Comparison of ENCODE assay signal across 17 mouse cellular contexts in genomic region chr5:67609520-67609837, GRCm38 (mm10). TPM values are rescaled to one million over a fixed set of nuclear protein-coding genes. Genes with fewer than 3 reads are reported as not detected.
DNase-seq lines count a peak whose midpoint lies in the region; ATAC-seq and TF ChIP-seq lines count a peak whose summit lies in the region.
"Had no signal": no experiment of that assay in that cellular context is flagged by ENCODE, and none has a peak within 500 bp of the region (broad histone marks: within the 10 kb centered on the region; RNA-seq: fewer than 3 reads in every experiment).

No protein-coding gene starts in this region.

- peaks cover 86% of the 10 kb centered on the region for H3K27me3 ChIP-seq in heart, embryonic 13.5 days (replicated peaks)
- H3K27me3 ChIP-seq in midbrain, embryonic 10.5 days (ENCODE audit: low read depth, poor library complexity, severe bottlenecking): peaks cover 100% of the 10 kb centered on the region
- peaks cover 70% of the 10 kb centered on the region for H3K27me3 ChIP-seq in midbrain, embryonic 15.5 days (replicated peaks)
- H3K27me3 ChIP-seq in intestine, embryonic 15.5 days (replicated peaks): peaks cover 51% of the 10 kb centered on the region
- H3K27me3 ChIP-seq in neural tube, embryonic 15.5 days (replicated peaks): peaks cover 53% of the 10 kb centered on the region
- peaks cover 13% of the 10 kb centered on the region; the same call in 1 of the 2 replicates for H3K27me3 ChIP-seq in cerebellum, adult 2 months (ENCODE audit: control insufficient read depth, insufficient read depth, low read length)

- no peak for TF ChIP-seq CTCF in cerebellum, adult 2 months (IDR thresholded peaks at IDR 0.05; ENCODE audit: borderline replicate concordance, insufficient read depth, low read depth, low read length)

- TF ChIP-seq POLR2A in cerebellum, adult 2 months (IDR thresholded peaks at IDR 0.05; ENCODE audit: borderline replicate concordance, insufficient read depth, low read length): no peak

- peaks cover 19% of the 10 kb centered on the region for H3K4me1 ChIP-seq in heart, embryonic 13.5 days
- H3K4me1 ChIP-seq in midbrain, embryonic 10.5 days: peaks cover 36% of the 10 kb centered on the region
- H3K4me1 ChIP-seq in midbrain, embryonic 15.5 days: peaks cover 21% of the 10 kb centered on the region
- H3K4me1 ChIP-seq in intestine, embryonic 15.5 days (replicated peaks): peaks cover 15% of the 10 kb centered on the region
- peaks cover 25% of the 10 kb centered on the region for H3K4me1 ChIP-seq in neural tube, embryonic 15.5 days
- no peaks in the 10 kb centered on the region for H3K4me1 ChIP-seq in cerebellum, adult 2 months (ENCODE audit: control insufficient read depth, insufficient read depth, low read length)

- H3K4me3 ChIP-seq in heart, embryonic 13.5 days: peak overlapping the region; percentile 65
- peak overlapping the region; percentile 66 for H3K4me3 ChIP-seq in midbrain, embryonic 10.5 days
- H3K4me3 ChIP-seq in midbrain, embryonic 15.5 days: no peak overlapping the region; the same call in 1 of the 2 replicates
- peak overlapping the region; percentile 51 for H3K4me3 ChIP-seq in intestine, embryonic 15.5 days (replicated peaks)
- no peak overlapping the region; the same call in 1 of the 2 replicates for H3K4me3 ChIP-seq in neural tube, embryonic 15.5 days (replicated peaks)
- H3K4me3 ChIP-seq in cerebellum, adult 2 months (replicated peaks; ENCODE audit: insufficient read depth, low read depth, low read length): no peak overlapping the region
- H3K4me3 ChIP-seq: myocyte had no signal

- WGBS in heart, embryonic 13.5 days: 27% methylated on average over 2 of the region's 2 CpGs
- WGBS in midbrain, embryonic 10.5 days: 11% methylated on average over 2 of the region's 2 CpGs
- 16% methylated on average over 2 of the region's 2 CpGs for WGBS in midbrain, embryonic 15.5 days
- 22% methylated on average over 2 of the region's 2 CpGs for WGBS in intestine, embryonic 15.5 days
- WGBS in neural tube, embryonic 15.5 days: 13% methylated on average over 2 of the region's 2 CpGs
- 19% methylated on average over 2 of the region's 2 CpGs for WGBS in cerebellum, adult 2 months

- intact Hi-C loops in heart, postnatal 14 days (cut with DNase I): loop anchor here (5.0 kb wide), 1 partner anchor 118 kb away; no protein-coding TSS in a partner anchor

- H3K4me2 ChIP-seq in heart, embryonic 13.5 days: peak overlapping the region; percentile 96
- H3K4me2 ChIP-seq in midbrain, embryonic 15.5 days: no peak overlapping the region
- H3K4me2 ChIP-seq in intestine, embryonic 15.5 days (replicated peaks): peak overlapping the region; percentile 96
- peak overlapping the region; percentile 76 for H3K4me2 ChIP-seq in neural tube, embryonic 15.5 days

- no peaks in the 10 kb centered on the region for H3K9me3 ChIP-seq in heart, embryonic 13.5 days
- no peaks in the 10 kb centered on the region for H3K9me3 ChIP-seq in midbrain, embryonic 10.5 days (replicated peaks)
- no peaks in the 10 kb centered on the region for H3K9me3 ChIP-seq in midbrain, embryonic 15.5 days
- no peaks in the 10 kb centered on the region for H3K9me3 ChIP-seq in intestine, embryonic 15.5 days
- H3K9me3 ChIP-seq in neural tube, embryonic 15.5 days (replicated peaks): no peaks in the 10 kb centered on the region
- H3K9me3 ChIP-seq: embryonic facial prominence, embryonic 15.5 days had no signal

- H3K36me3 ChIP-seq in heart, embryonic 13.5 days: no peaks in the 10 kb centered on the region
- peaks cover 8% of the 10 kb centered on the region for H3K36me3 ChIP-seq in midbrain, embryonic 10.5 days
- H3K36me3 ChIP-seq in midbrain, embryonic 15.5 days (replicated peaks): no peaks in the 10 kb centered on the region
- H3K36me3 ChIP-seq in intestine, embryonic 15.5 days: no peaks in the 10 kb centered on the region
- H3K36me3 ChIP-seq in neural tube, embryonic 15.5 days: no peaks in the 10 kb centered on the region
- H3K36me3 ChIP-seq: embryonic facial prominence, embryonic 15.5 days had no signal

- no peak overlapping the region for H3K9ac ChIP-seq in heart, embryonic 13.5 days
- no peak overlapping the region for H3K9ac ChIP-seq in midbrain, embryonic 15.5 days
- no peak overlapping the region for H3K9ac ChIP-seq in intestine, embryonic 15.5 days
- no peak overlapping the region for H3K9ac ChIP-seq in neural tube, embryonic 15.5 days (replicated peaks)
- H3K9ac ChIP-seq: embryonic facial prominence, embryonic 15.5 days; hindbrain, embryonic 14.5 days had no signal

- H3K27ac ChIP-seq in heart, embryonic 13.5 days (replicated peaks): no peak overlapping the region
- H3K27ac ChIP-seq in midbrain, embryonic 10.5 days (replicated peaks): peak overlapping the region; percentile 88
- no peak overlapping the region for H3K27ac ChIP-seq in midbrain, embryonic 15.5 days
- no peak overlapping the region for H3K27ac ChIP-seq in intestine, embryonic 15.5 days
- H3K27ac ChIP-seq in neural tube, embryonic 15.5 days (replicated peaks): no peak overlapping the region
- no peak overlapping the region for H3K27ac ChIP-seq in cerebellum, adult 2 months (ENCODE audit: insufficient read depth, low read length)
- H3K27ac ChIP-seq: embryonic facial prominence, embryonic 15.5 days; hindbrain, embryonic 14.5 days had no signal

- ATAC-seq in heart, embryonic 13.5 days (ENCODE audit: extremely low read depth, insufficient number of reproducible peaks, low FRiP score, low TSS enrichment): no peak
- ATAC-seq in midbrain, embryonic 15.5 days (replicated peaks): no peak
- no peak for ATAC-seq in intestine, embryonic 15.5 days
- ATAC-seq in neural tube, embryonic 15.5 days (ENCODE audit: low FRiP score): no peak
- ATAC-seq: activated CD4-positive, CD25-positive, alpha-beta regulatory T cell, adult 4 months had no signal

- no peak for DNase-seq in heart, postnatal 14 days
- peak; percentile 17 for DNase-seq in midbrain, embryonic 10.5 days (ENCODE audit: low spot score)
- no peak for DNase-seq in cerebellum, adult 2 months
- no peak for DNase-seq in thymus, adult 18-20 months
- DNase-seq: cerebellum, adult 8-10 months; gastrocnemius, postnatal 36 days; right cerebral cortex, adult 18-20 months had no signal

RNA-seq across cellular contexts. Expression of gene Shisa3, which starts 1.8 kb away (rescaled TPM):
- polyA plus RNA-seq in heart, embryonic 13.5 days (2015; fragmentation: Nextera tagmentation; extraction: Ambion mirVana): 2.9 and 3.9 TPM in 2 replicates
- total RNA-seq in heart, postnatal 14 days (2021): under 1 TPM; 0.83 to 0.86 TPM
- polyA plus RNA-seq in midbrain, embryonic 10.5 days (2016; fragmentation: Nextera tagmentation; extraction: Ambion mirVana): 16.2 and 30.1 TPM in 2 replicates
- polyA plus RNA-seq in midbrain, embryonic 15.5 days (2015; fragmentation: Nextera tagmentation; extraction: Ambion mirVana): 34.4 and 37.2 TPM in 2 replicates
- polyA plus RNA-seq in intestine, embryonic 15.5 days (2015; fragmentation: Nextera tagmentation; extraction: Ambion mirVana): 15.0 and 15.2 TPM in 2 replicates
- polyA plus RNA-seq in neural tube, embryonic 15.5 days (2015; fragmentation: Nextera tagmentation; extraction: Ambion mirVana): 3.0 and 3.7 TPM in 2 replicates
- polyA plus RNA-seq in cerebellum, adult 2 months (2012; rRNA removed): 0.27 and 0.38 TPM in 2 replicates
- total RNA-seq: MEL had no signal
- polyA plus RNA-seq: C2C12, myocyte had no signal

Comparison
In these comparisons a context has a peak if more than half of its experiments do, and no peak if none do; other contexts are left out.
1. H3K4me3 ChIP-seq: peak in heart, embryonic 13.5 days (single experiment), midbrain, embryonic 10.5 days (single experiment) and intestine, embryonic 15.5 days (single experiment); none in midbrain, embryonic 15.5 days (single experiment), neural tube, embryonic 15.5 days (single experiment) and cerebellum, adult 2 months (single experiment).